Mouse (Mus musculus): ENCODE data around the gene Tcp11l1. TPM values are rescaled to one million over a fixed set of nuclear protein-coding genes. Genes with fewer than 3 reads are reported as not detected.

Tcp11l1 gene
- total RNA-seq (2023) = 10 to 100 TPM; 11.7 to 13.2 TPM

GRCm38 (mm10) chr2:104711585-104712485 is at the start of gene Tcp11l1:
TSS of gene Tcp11l1 (minus strand) at chr2:104712169.

GRCm38 (mm10) chr2:104742741-104743064 is 30.7 kb upstream of the Tcp11l1 start, which contains the start of gene Depdc7:
TSS of gene Depdc7 (minus strand) at chr2:104742878.

GRCm38 (mm10) chr2:104716279-104716678 is 4.3 kb upstream of the Tcp11l1 start, which contains the start of gene Pin1rt1:
TSS of gene Pin1rt1 (minus strand) at chr2:104716379.

Other genes with a start within 250 kb of the Tcp11l1 start
- 10 to 100 TPM; 80.2 to 82.8 TPM for gene Hipk3, start 217.7 kb downstream of the Tcp11l1 start, total RNA-seq (2023)
- gene Cstf3, start 121.6 kb downstream of the Tcp11l1 start, total RNA-seq (2023) = 10 to 100 TPM; 23.4 to 34.1 TPM
- not detected for gene Pin1rt1, start 4.2 kb upstream of the Tcp11l1 start, total RNA-seq (2023)
- 1 to 10 TPM; 7.9 to 9.4 TPM for gene Depdc7, start 30.7 kb upstream of the Tcp11l1 start, total RNA-seq (2023)
- gene Qser1, start 104.6 kb upstream of the Tcp11l1 start, total RNA-seq (2023) = 10 to 100 TPM; 12.7 to 13.6 TPM
- gene Prrg4, start 137.7 kb upstream of the Tcp11l1 start, total RNA-seq (2023) = under 1 TPM; 0.61 to 0.76 TPM
- not detected for gene Ccdc73, start 155.6 kb upstream of the Tcp11l1 start, total RNA-seq (2023)

All from monocyte, adult 59 days (primary cell).